Mouse (Mus musculus) heart, embryonic 11.5 days (tissue): ENCODE measurements at regions not wholly inside any gene's neighbourhood (a gene's known extent, or its start where the extent isn't known, plus 50 kb on each side); places are given as distances from the start of the nearest gene placed in this dataset.

ENCODE experiments used
- ATAC-seq: fragments of 200-750 bp; cut with Nextera tagmentation; replicated peaks from 2 replicates; pipeline ENCODE4 v1.8.0; 2017; ENCODE audit warnings: moderate library complexity; ENCODE audit not compliant: insufficient number of reproducible peaks, low FRiP score, low TSS enrichment
- H3K27ac ChIP-seq: fragments of 300-500 bp; sonication (generic); 2 replicates; pipeline ENCODE4 v1.5.1; 2014; ENCODE audit warnings: mild to moderate bottlenecking, low read depth, low read length
- H3K27me3 ChIP-seq: fragments of 300-500 bp; sonication (generic); 2 replicates; pipeline ENCODE4 v1.6.1; 2014; ENCODE audit warnings: mild to moderate bottlenecking, low read length, mixed read lengths; ENCODE audit not compliant: control insufficient read depth, insufficient read depth
- H3K36me3 ChIP-seq: fragments of 300-500 bp; sonication (generic); 2 replicates; pipeline ENCODE4 v1.6.1; 2014; ENCODE audit warnings: mild to moderate bottlenecking, low read length, moderate library complexity, mixed read lengths; ENCODE audit not compliant: control insufficient read depth, insufficient read depth
- H3K4me1 ChIP-seq: fragments of 300-500 bp; sonication (generic); 2 replicates; pipeline ENCODE4 v1.6.1; 2014; ENCODE audit warnings: low read length; ENCODE audit not compliant: control insufficient read depth, insufficient read depth
- H3K4me2 ChIP-seq: fragments of 300-500 bp; sonication (generic); 2 replicates; pipeline ENCODE4 v1.6.1; 2014; ENCODE audit warnings: mild to moderate bottlenecking, moderate library complexity
- H3K4me3 ChIP-seq: fragments of 300-500 bp; sonication (generic); 2 replicates; pipeline ENCODE4 v1.5.1; 2014; ENCODE audit warnings: low read depth, low read length
- H3K9ac ChIP-seq: fragments of 300-500 bp; sonication (generic); 2 replicates; pipeline ENCODE4 v1.6.1; 2014; ENCODE audit warnings: mild to moderate bottlenecking, low read depth, low read length, moderate library complexity
- H3K9me3 ChIP-seq: fragments of 300-500 bp; sonication (generic); replicated peaks from 2 replicates; pipeline ENCODE4 v1.6.1; 2016; ENCODE audit warnings: low read length; ENCODE audit not compliant: control insufficient read depth
- WGBS: fragments of 180-500 bp; shearing (Covaris S2); extraction: QIAGEN DNeasy Blood & Tissue Kit; methylation state at CpG from one replicate; pipeline ENCODE4 v1.1.7; 2014; ENCODE audit not compliant: insufficient replicate concordance; 5-methylcytosine and 5-hydroxymethylcytosine counted together

- no peaks in the 10 kb centered on the region for H3K27me3 ChIP-seq
- 81% methylated on average over 8 of the region's 8 CpGs for WGBS
- no peaks in the 10 kb centered on the region for H3K4me1 ChIP-seq
- H3K36me3 ChIP-seq: no peaks in the 10 kb centered on the region
- ATAC-seq: no peak
- no peak overlapping the region for H3K4me3 ChIP-seq
- no peak overlapping the region for H3K9ac ChIP-seq
- no peaks in the 10 kb centered on the region for H3K9me3 ChIP-seq
- H3K4me2 ChIP-seq: no peak overlapping the region
- H3K27ac ChIP-seq: no peak overlapping the region
Observed at GRCm38 (mm10) chr10:23708261-23708660, 78.8 kb downstream of the Rps12 start.

- Histone ChIP-seq H3K4me2 (no peak overlapping the region), H3K9me3 (no peaks in the 10 kb centered on the region), H3K4me3 (no peak overlapping the region), H3K27me3 (no peaks in the 10 kb centered on the region), H3K27ac (no peak overlapping the region), H3K9ac (no peak overlapping the region), H3K4me1 (no peaks in the 10 kb centered on the region), H3K36me3 (no peaks in the 10 kb centered on the region)
- WGBS: 68% methylated on average over 3 of the region's 3 CpGs
- ATAC-seq: no peak
Observed at GRCm38 (mm10) chr10:23707141-23707540, 79.9 kb downstream of the Rps12 start.

GRCm38 (mm10) chr10:23704048-23704447, 83.0 kb downstream of the Rps12 start:
- Histone ChIP-seq H3K9ac (no peak overlapping the region), H3K4me2 (no peak overlapping the region), H3K4me1 (no peaks in the 10 kb centered on the region), H3K9me3 (no peaks in the 10 kb centered on the region), H3K27ac (no peak overlapping the region), H3K36me3 (no peaks in the 10 kb centered on the region), H3K4me3 (no peak overlapping the region), H3K27me3 (no peaks in the 10 kb centered on the region)
- 58% methylated on average over 1 of the region's 1 CpGs for WGBS
- no peak for ATAC-seq

GRCm38 (mm10) chr10:23691291-23691690, 95.8 kb downstream of the Rps12 start:
- H3K9ac ChIP-seq: no peak overlapping the region
- H3K36me3 ChIP-seq: no peaks in the 10 kb centered on the region
- 73% methylated on average over 2 of the region's 2 CpGs for WGBS
- no peak overlapping the region for H3K4me3 ChIP-seq
- no peak for ATAC-seq
- H3K4me2 ChIP-seq: no peak overlapping the region
- no peak overlapping the region for H3K27ac ChIP-seq
- no peaks in the 10 kb centered on the region for H3K9me3 ChIP-seq
- no peaks in the 10 kb centered on the region for H3K4me1 ChIP-seq
- H3K27me3 ChIP-seq: no peaks in the 10 kb centered on the region

- 39% methylated on average over 10 of the region's 10 CpGs for WGBS
- H3K27ac ChIP-seq: no peak overlapping the region
- no peaks in the 10 kb centered on the region for H3K4me1 ChIP-seq
- H3K36me3 ChIP-seq: no peaks in the 10 kb centered on the region
- H3K27me3 ChIP-seq: no peaks in the 10 kb centered on the region
- H3K4me2 ChIP-seq: peak overlapping the region; percentile 37
- H3K9ac ChIP-seq: no peak overlapping the region
- H3K4me3 ChIP-seq: no peak overlapping the region
- H3K9me3 ChIP-seq: no peaks in the 10 kb centered on the region
- no peak for ATAC-seq
Observed at GRCm38 (mm10) chr10:23686969-23687368, 100.1 kb downstream of the Rps12 start.

GRCm38 (mm10) chr10:23683078-23683477, 104.0 kb downstream of the Rps12 start:
- Histone ChIP-seq H3K4me2 (no peak overlapping the region), H3K9ac (no peak overlapping the region), H3K27ac (no peak overlapping the region), H3K4me1 (no peaks in the 10 kb centered on the region), H3K9me3 (no peaks in the 10 kb centered on the region), H3K36me3 (no peaks in the 10 kb centered on the region), H3K4me3 (no peak overlapping the region), H3K27me3 (no peaks in the 10 kb centered on the region)
- 80% methylated on average over 4 of the region's 4 CpGs for WGBS
- no peak for ATAC-seq

- H3K4me1 ChIP-seq: no peaks in the 10 kb centered on the region
- 72% methylated on average over 6 of the region's 6 CpGs for WGBS
- H3K27me3 ChIP-seq: no peaks in the 10 kb centered on the region
- H3K36me3 ChIP-seq: no peaks in the 10 kb centered on the region
- ATAC-seq: no peak
- H3K27ac ChIP-seq: no peak overlapping the region
- no peak overlapping the region for H3K4me2 ChIP-seq
- no peak overlapping the region for H3K9ac ChIP-seq
- no peaks in the 10 kb centered on the region for H3K9me3 ChIP-seq
- no peak overlapping the region for H3K4me3 ChIP-seq
Observed at GRCm38 (mm10) chr10:23675911-23676310, 111.2 kb downstream of the Rps12 start.

- Histone ChIP-seq H3K4me3 (no peak overlapping the region), H3K4me1 (no peaks in the 10 kb centered on the region), H3K9ac (no peak overlapping the region), H3K36me3 (no peaks in the 10 kb centered on the region), H3K9me3 (no peaks in the 10 kb centered on the region), H3K4me2 (no peak overlapping the region), H3K27ac (no peak overlapping the region), H3K27me3 (no peaks in the 10 kb centered on the region)
- no peak for ATAC-seq
- 75% methylated on average over 16 of the region's 16 CpGs for WGBS
Observed at GRCm38 (mm10) chr10:23674633-23675515, 112.2 kb downstream of the Rps12 start.

- WGBS: 72% methylated on average over 4 of the region's 4 CpGs
- Histone ChIP-seq H3K9ac (no peak overlapping the region), H3K4me2 (no peak overlapping the region), H3K4me3 (no peak overlapping the region), H3K27ac (no peak overlapping the region), H3K36me3 (no peaks in the 10 kb centered on the region), H3K9me3 (no peaks in the 10 kb centered on the region), H3K4me1 (no peaks in the 10 kb centered on the region), H3K27me3 (no peaks in the 10 kb centered on the region)
- no peak for ATAC-seq
Observed at GRCm38 (mm10) chr10:23672296-23672695, 114.8 kb downstream of the Rps12 start.
